Mouse (Mus musculus) stomach, embryonic 16.5 days (tissue): ENCODE data around the gene Cldn8. TPM values are rescaled to one million over a fixed set of nuclear protein-coding genes. Genes with fewer than 3 reads are reported as not detected.

Source experiments
- polyA plus RNA-seq: library from polyadenylated mRNA; unstranded; fragments of >200 nt; fragmentation: Nextera tagmentation; extraction: Ambion mirVana; gene quantifications from 2 replicates; pipeline ENCODE4 v1.2.1, GENCODE M21; 2015

Gene Cldn8
- polyA plus RNA-seq, 1 experiment from 2014 or later: 11.6 TPM

Other genes starting within 250 kb of the Cldn8 start
- 1.0 and 3.2 TPM in 2 replicates for gene Cldn17, start 56.2 kb downstream of the Cldn8 start, polyA plus RNA-seq
- gene Krtap24-1, start 49.1 kb upstream of the Cldn8 start, polyA plus RNA-seq: not detected in 2 replicates
- gene 2310079G19Rik, start 64.5 kb upstream of the Cldn8 start, polyA plus RNA-seq: not detected in 2 replicates
- not detected in 2 replicates for gene Krtap26-1, start 84.6 kb upstream of the Cldn8 start, polyA plus RNA-seq
- gene Krtap27-1, start 108.5 kb upstream of the Cldn8 start, polyA plus RNA-seq: not detected in 2 replicates
- not detected in 2 replicates for gene 2310061N02Rik, start 144.8 kb upstream of the Cldn8 start, polyA plus RNA-seq
- not detected in 2 replicates for gene Krtap13-1, start 165.7 kb upstream of the Cldn8 start, polyA plus RNA-seq
- not detected in 2 replicates for gene Krtap13, start 188.5 kb upstream of the Cldn8 start, polyA plus RNA-seq
- not detected in 2 replicates for gene 2310034C09Rik, start 195.7 kb upstream of the Cldn8 start, polyA plus RNA-seq
- gene 2310057N15Rik, start 211.0 kb upstream of the Cldn8 start, polyA plus RNA-seq: not detected in 2 replicates
- gene Gm5965, start 214.7 kb upstream of the Cldn8 start, polyA plus RNA-seq: not detected in 2 replicates
- gene Gm20741, start 249.0 kb upstream of the Cldn8 start, polyA plus RNA-seq: not detected in 2 replicates